Mouse (Mus musculus) heart, adult 18-20 months (tissue): Measurements from ENCODE around the gene Eng. TPM values are rescaled to one million over a fixed set of nuclear protein-coding genes. Genes with fewer than 3 reads are reported as not detected.

Experiments used
- DNase-seq, 2 experiments: peaks; one replicate each; pipeline ENCODE4 v3.0.0; 2021 to 2022; ENCODE audit warnings: mixed read lengths in 1 of 2
- total RNA-seq, 2 experiments: library from RNA; stranded (reverse); gene quantifications; 2 replicates each; pipeline ENCODE4 v1.2.3; 2021

The Eng gene
- total RNA-seq, 2 experiments from 2014 or later = 95.1 to 106 TPM

GRCm38 (mm10) chr2:32644799-32645475 is 1.5 kb upstream of the Eng start:
- DNase-seq = no peak

- no peak for DNase-seq
These were observed 748 bp upstream of the Eng start for GRCm38 (mm10) chr2:32645647-32646046.

- DNase-seq = peak in 1 of 2 experiments; percentile 60
These were observed 971 bp downstream of the Eng start for GRCm38 (mm10) chr2:32647366-32647765.

- DNase-seq = no peak
These were observed 7.4 kb downstream of the Eng start for GRCm38 (mm10) chr2:32653764-32654163.

- peak in 1 of 2 experiments; percentile 62 for DNase-seq
These were observed 8.5 kb downstream of the Eng start for GRCm38 (mm10) chr2:32654743-32655393.

GRCm38 (mm10) chr2:32655394-32655744 is 9.0 kb downstream of the Eng start:
- DNase-seq = peak in 1 of 2 experiments; percentile 53

- peak; percentile 80 to 93 for DNase-seq
These were observed 9.4 kb downstream of the Eng start for GRCm38 (mm10) chr2:32655826-32656225.

- DNase-seq = no peak
These were observed 12.5 kb downstream of the Eng start for GRCm38 (mm10) chr2:32658873-32659272.

- DNase-seq = peak; percentile 64 to 82
These were observed 15.2 kb downstream of the Eng start for GRCm38 (mm10) chr2:32661509-32662107.

- DNase-seq = no peak
These were observed 15.9 kb downstream of the Eng start for GRCm38 (mm10) chr2:32662291-32662690.

- no peak for DNase-seq
These were observed 18.9 kb downstream of the Eng start for GRCm38 (mm10) chr2:32665345-32665744.

- no peak for DNase-seq
These were observed 19.5 kb downstream of the Eng start for GRCm38 (mm10) chr2:32665853-32666252.

GRCm38 (mm10) chr2:32667775-32668174 is 21.4 kb downstream of the Eng start:
- DNase-seq = peak in 1 of 2 experiments; percentile 34

GRCm38 (mm10) chr2:32668176-32668575 is 21.8 kb downstream of the Eng start:
- no peak for DNase-seq

GRCm38 (mm10) chr2:32669876-32670275 is 23.5 kb downstream of the Eng start:
- DNase-seq = no peak

- no peak for DNase-seq
These were observed 24.8 kb downstream of the Eng start for GRCm38 (mm10) chr2:32671147-32671546.

GRCm38 (mm10) chr2:32671907-32672595 is 25.7 kb downstream of the Eng start:
- no peak for DNase-seq

- no peak for DNase-seq
These were observed 27.0 kb downstream of the Eng start for GRCm38 (mm10) chr2:32673176-32673917.

- no peak for DNase-seq
These were observed 30.4 kb downstream of the Eng start for GRCm38 (mm10) chr2:32676821-32677220.

GRCm38 (mm10) chr2:32677683-32678082 is 31.3 kb downstream of the Eng start:
- no peak for DNase-seq

GRCm38 (mm10) chr2:32680051-32680451 is 33.7 kb downstream of the Eng start:
- DNase-seq = peak in 1 of 2 experiments; percentile 71
